Mouse (Mus musculus): ENCODE results near the gene Psmc1. TPM values are rescaled to one million over a fixed set of nuclear protein-coding genes. Genes with fewer than 3 reads are reported as not detected.
A peak's percentile ranks its signal among the peaks of the same experiment; 100 is the strongest.

The Psmc1 gene
- polyA plus RNA-seq, 1 experiment from 2014 or later, result 305 TPM

DNA sequence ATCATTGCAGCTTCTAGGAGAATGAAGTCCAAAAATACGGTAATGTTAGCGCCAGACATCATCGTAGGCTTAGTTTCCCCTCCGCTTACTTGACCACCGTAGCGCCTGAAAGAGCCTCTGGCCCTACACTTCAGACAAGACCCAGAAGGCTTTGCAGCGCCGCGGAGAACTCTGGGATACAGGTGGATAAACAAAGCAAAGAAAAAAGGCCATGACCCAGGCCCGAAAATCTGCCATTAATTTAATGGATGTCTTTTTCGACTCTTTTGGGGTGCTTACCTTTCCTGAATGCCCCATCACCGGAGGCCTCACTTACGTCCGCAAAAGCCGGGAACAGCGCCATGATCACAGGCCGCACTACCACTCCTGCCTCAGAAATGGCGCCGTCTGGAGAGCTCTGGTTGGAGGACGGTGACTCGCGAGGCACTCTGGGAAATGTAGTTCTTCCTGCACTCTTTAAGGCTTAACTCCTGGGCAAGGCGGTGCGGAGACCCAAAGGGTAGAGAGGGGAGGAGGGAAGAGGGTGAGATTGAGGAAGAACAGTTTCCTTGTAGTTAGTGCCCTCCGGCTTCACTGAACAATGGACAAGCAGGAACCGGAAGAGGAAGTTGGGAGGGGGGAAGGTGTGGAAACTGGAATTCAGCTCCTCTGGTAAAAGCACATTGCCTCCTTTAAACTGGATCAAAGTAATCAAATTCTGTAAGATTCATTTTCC is 49.5 kb downstream of the Psmc1 start, which contains the start of gene Nrde2:
Gene Nrde2 (minus strand): TSS at position 393 of the 715 bp plus-strand sequence.
- H3K27me3 ChIP-seq (replicated peaks; ENCODE audit: control insufficient read depth, insufficient read depth, low read length), result no peaks in the 10 kb centered on the region
- DNase-seq (ENCODE audit: low spot score), result peak; percentile 97
- peak within 1 kb of the TSS; percentile 50 for H3K4me3 ChIP-seq (ENCODE audit: low read depth, low read length)
- H3K4me2 ChIP-seq (ENCODE audit: low read length), result peak within 1 kb of the TSS; percentile 59
- peak within 1 kb of the TSS; percentile 67 for H3K27ac ChIP-seq (ENCODE audit: low read depth, low read length)
- H3K4me1 ChIP-seq (ENCODE audit: control insufficient read depth, insufficient read depth, low read length), result peaks cover 5% of the 10 kb centered on the region; the same call in 1 of the 2 replicates
- under 1% methylated on average over 26 of the region's 26 CpGs for WGBS
- no peaks in the 10 kb centered on the region for H3K36me3 ChIP-seq (ENCODE audit: control insufficient read depth, insufficient read depth, low read length)
- ATAC-seq, result peak; percentile 100
- H3K9me3 ChIP-seq (replicated peaks; ENCODE audit: control insufficient read depth, low read length), result no peaks in the 10 kb centered on the region
- peak within 1 kb of the TSS; percentile 75 for H3K9ac ChIP-seq (ENCODE audit: low read length)

GRCm38 (mm10) chr12:100164991-100165500 is 55.1 kb downstream of the Psmc1 start:
- H3K4me2 ChIP-seq (ENCODE audit: low read length), result no peak overlapping the region
- no peaks in the 10 kb centered on the region for H3K9me3 ChIP-seq (replicated peaks; ENCODE audit: control insufficient read depth, low read length)
- no peaks in the 10 kb centered on the region for H3K36me3 ChIP-seq (ENCODE audit: control insufficient read depth, insufficient read depth, low read length)
- no peak for DNase-seq (ENCODE audit: low spot score)
- H3K27me3 ChIP-seq (replicated peaks; ENCODE audit: control insufficient read depth, insufficient read depth, low read length), result no peaks in the 10 kb centered on the region
- H3K9ac ChIP-seq (ENCODE audit: low read length), result no peak overlapping the region
- H3K4me3 ChIP-seq (ENCODE audit: low read depth, low read length), result no peak overlapping the region
- 80% methylated on average over 7 of the region's 7 CpGs for WGBS
- ATAC-seq, result no peak
- no peak overlapping the region for H3K27ac ChIP-seq (ENCODE audit: low read depth, low read length)
- peaks cover 5% of the 10 kb centered on the region for H3K4me1 ChIP-seq (ENCODE audit: control insufficient read depth, insufficient read depth, low read length)

DNA sequence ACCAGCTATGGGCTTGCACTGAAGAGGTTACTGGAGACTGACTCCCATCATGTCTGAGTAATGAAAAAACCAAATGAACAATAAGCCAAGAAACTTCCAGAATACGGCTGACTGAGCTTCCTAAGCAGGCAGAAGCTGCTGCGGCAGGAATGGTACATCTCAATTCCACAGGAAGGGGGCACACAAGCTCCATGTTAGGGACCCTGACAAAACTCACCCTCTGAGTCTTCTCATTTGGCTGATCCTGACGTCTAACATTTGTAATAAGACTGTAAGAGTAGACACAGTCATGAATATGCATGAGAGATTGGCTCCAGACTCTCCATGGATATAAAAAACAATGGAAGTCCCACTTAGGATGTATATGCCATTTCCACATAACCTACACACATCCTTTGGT is 56.2 kb downstream of the Psmc1 start:
- Histone ChIP-seq H3K27ac (ENCODE audit: low read depth, low read length) (no peak overlapping the region), H3K27me3 (replicated peaks; ENCODE audit: control insufficient read depth, insufficient read depth, low read length) (no peaks in the 10 kb centered on the region), H3K9me3 (replicated peaks; ENCODE audit: control insufficient read depth, low read length) (no peaks in the 10 kb centered on the region), H3K9ac (ENCODE audit: low read length) (no peak overlapping the region), H3K4me3 (ENCODE audit: low read depth, low read length) (no peak overlapping the region), H3K4me2 (ENCODE audit: low read length) (no peak overlapping the region), H3K36me3 (ENCODE audit: control insufficient read depth, insufficient read depth, low read length) (no peaks in the 10 kb centered on the region), H3K4me1 (ENCODE audit: control insufficient read depth, insufficient read depth, low read length) (peaks cover 5% of the 10 kb centered on the region)
- peak; percentile 87 for ATAC-seq
- DNase-seq (ENCODE audit: low spot score), result peak; percentile 94
- 21% methylated on average over 3 of the region's 3 CpGs for WGBS

DNA sequence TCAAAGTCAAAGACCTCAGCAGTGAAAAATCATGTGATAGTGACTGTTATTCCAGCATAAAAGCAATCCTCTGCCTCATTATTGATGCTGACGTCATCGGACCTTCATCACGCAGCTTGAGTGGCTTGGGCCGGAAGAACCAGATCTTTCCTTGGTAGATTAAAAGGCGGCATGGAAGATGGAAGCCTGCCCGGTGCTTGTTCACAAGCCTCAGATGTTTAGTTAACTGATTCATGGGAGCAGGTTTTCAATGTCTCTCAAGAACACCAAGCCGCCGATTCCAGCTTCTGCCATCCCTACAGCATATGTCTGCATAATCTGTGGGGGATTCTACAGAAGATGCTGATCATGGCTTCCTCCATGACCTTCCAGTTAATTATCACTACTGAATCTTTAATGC is 57.0 kb downstream of the Psmc1 start:
- peaks cover 5% of the 10 kb centered on the region for H3K4me1 ChIP-seq (ENCODE audit: control insufficient read depth, insufficient read depth, low read length)
- no peaks in the 10 kb centered on the region for H3K36me3 ChIP-seq (ENCODE audit: control insufficient read depth, insufficient read depth, low read length)
- H3K27me3 ChIP-seq (replicated peaks; ENCODE audit: control insufficient read depth, insufficient read depth, low read length), result no peaks in the 10 kb centered on the region
- H3K9ac ChIP-seq (ENCODE audit: low read length), result no peak overlapping the region
- WGBS, result 54% methylated on average over 8 of the region's 8 CpGs
- ATAC-seq (peak; percentile 16; the same call in 1 of the 2 replicates), DNase-seq (ENCODE audit: low spot score) (peak; percentile 69)
- no peak overlapping the region for H3K4me2 ChIP-seq (ENCODE audit: low read length)
- H3K9me3 ChIP-seq (replicated peaks; ENCODE audit: control insufficient read depth, low read length), result no peaks in the 10 kb centered on the region
- H3K27ac ChIP-seq (ENCODE audit: low read depth, low read length), result peak overlapping the region; percentile 5; the same call in 1 of the 2 replicates
- H3K4me3 ChIP-seq (ENCODE audit: low read depth, low read length), result no peak overlapping the region

GRCm38 (mm10) chr12:100167502-100167901 is 57.5 kb downstream of the Psmc1 start:
- 80% methylated on average over 1 of the region's 1 CpGs for WGBS
- H3K9ac ChIP-seq (ENCODE audit: low read length), result no peak overlapping the region; the same call in 1 of the 2 replicates
- ATAC-seq, result no peak

DNA sequence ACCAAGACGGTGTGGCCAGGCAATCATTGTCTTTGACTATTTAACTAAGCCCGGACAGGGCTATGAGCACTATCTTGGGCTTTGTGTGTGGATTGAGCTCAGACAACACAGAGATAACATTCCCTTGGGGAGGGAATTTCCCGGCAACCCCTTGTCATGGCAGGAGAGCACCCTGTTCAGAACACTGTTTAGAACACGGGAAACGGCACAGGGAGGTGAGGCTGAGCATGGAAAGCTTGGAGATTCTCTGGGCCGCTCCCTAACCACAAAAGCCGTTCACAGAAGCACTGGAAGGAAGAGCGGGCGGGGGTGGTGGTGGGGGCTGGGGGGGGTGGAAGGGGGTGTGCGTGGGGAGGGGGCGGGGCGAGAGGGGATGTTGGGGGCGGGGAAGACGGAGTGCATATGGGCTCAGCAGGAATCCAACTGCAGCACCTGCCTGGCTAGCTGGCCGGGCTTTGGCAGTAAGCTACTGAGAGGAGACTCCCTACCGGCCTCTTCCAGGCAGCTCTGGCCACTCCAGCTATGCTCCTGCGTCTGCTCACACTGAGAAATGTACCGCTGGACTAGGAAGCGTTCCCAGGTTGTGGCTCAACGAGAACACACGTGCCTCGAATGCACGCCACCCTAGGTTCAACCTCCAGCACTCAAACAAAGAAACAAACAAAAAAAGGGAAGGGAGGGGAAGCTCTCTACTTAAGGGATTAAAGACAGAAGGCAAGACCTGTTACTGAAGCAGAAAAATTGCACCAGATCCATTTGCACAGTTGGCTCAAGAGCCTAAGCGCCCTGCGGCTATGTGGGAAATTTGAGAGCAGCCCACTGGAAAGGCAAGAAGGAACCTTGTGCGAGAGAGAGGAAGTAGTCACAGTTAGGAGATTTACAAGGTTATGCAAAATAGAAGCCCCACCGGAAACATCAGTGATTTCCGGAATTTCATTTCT is 58.2 kb downstream of the Psmc1 start:
- ATAC-seq (peak; percentile 66), DNase-seq (ENCODE audit: low spot score) (peak; percentile 66)
- WGBS, result 10% methylated on average over 28 of the region's 28 CpGs

More at GRCm38 (mm10) chr12:100167502-100167901, 57.5 kb downstream of the Psmc1 start:
- Histone ChIP-seq H3K27ac (ENCODE audit: low read depth, low read length) (peak overlapping the region; percentile 50; the same call in 1 of the 2 replicates), H3K4me3 (ENCODE audit: low read depth, low read length) (no peak overlapping the region), H3K27me3 (replicated peaks; ENCODE audit: control insufficient read depth, insufficient read depth, low read length) (no peaks in the 10 kb centered on the region), H3K36me3 (ENCODE audit: control insufficient read depth, insufficient read depth, low read length) (no peaks in the 10 kb centered on the region), H3K4me1 (ENCODE audit: control insufficient read depth, insufficient read depth, low read length) (peaks cover 5% of the 10 kb centered on the region), H3K4me2 (ENCODE audit: low read length) (no peak overlapping the region; the same call in 1 of the 2 replicates), H3K9me3 (replicated peaks; ENCODE audit: control insufficient read depth, low read length) (no peaks in the 10 kb centered on the region)
- DNase-seq (ENCODE audit: low spot score), result no peak

DNA sequence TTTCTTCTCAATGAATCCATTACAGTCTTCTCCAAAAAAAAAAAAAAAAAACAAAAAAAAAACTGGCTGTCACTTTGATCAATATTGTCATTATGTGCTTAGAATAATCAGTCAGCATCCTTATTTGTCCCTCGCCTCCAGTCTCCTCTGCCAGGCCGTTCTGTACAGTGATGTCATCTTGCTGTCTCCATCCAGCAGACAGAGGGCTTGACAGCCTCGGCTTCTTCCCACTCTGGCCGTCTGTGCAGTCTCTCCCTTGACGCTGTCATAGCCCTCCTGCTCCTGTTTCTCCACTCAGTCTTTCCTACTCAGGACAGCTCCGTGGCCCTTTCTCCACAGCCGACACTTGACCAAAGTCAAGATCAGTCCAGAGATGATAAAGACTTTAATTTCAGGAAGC is 62.5 kb downstream of the Psmc1 start:
- H3K27ac ChIP-seq (ENCODE audit: low read depth, low read length), result no peak overlapping the region
- no peak for DNase-seq (ENCODE audit: low spot score)
- H3K4me1 ChIP-seq (ENCODE audit: control insufficient read depth, insufficient read depth, low read length), result peaks cover 8% of the 10 kb centered on the region
- no peak overlapping the region for H3K4me3 ChIP-seq (ENCODE audit: low read depth, low read length)
- no peak overlapping the region for H3K4me2 ChIP-seq (ENCODE audit: low read length)
- H3K9me3 ChIP-seq (replicated peaks; ENCODE audit: control insufficient read depth, low read length), result no peaks in the 10 kb centered on the region
- ATAC-seq, result no peak
- H3K27me3 ChIP-seq (replicated peaks; ENCODE audit: control insufficient read depth, insufficient read depth, low read length), result no peaks in the 10 kb centered on the region
- H3K9ac ChIP-seq (ENCODE audit: low read length), result no peak overlapping the region
- WGBS, result 76% methylated on average over 7 of the region's 7 CpGs
- H3K36me3 ChIP-seq (ENCODE audit: control insufficient read depth, insufficient read depth, low read length), result no peaks in the 10 kb centered on the region

More for the DNA sequence above, 58.2 kb downstream of the Psmc1 start:
- Histone ChIP-seq H3K4me3 (ENCODE audit: low read depth, low read length) (peak overlapping the region; percentile 18; the same call in 1 of the 2 replicates), H3K9ac (ENCODE audit: low read length) (peak overlapping the region; percentile 47; the same call in 1 of the 2 replicates), H3K9me3 (replicated peaks; ENCODE audit: control insufficient read depth, low read length) (no peaks in the 10 kb centered on the region), H3K27me3 (replicated peaks; ENCODE audit: control insufficient read depth, insufficient read depth, low read length) (no peaks in the 10 kb centered on the region), H3K4me1 (ENCODE audit: control insufficient read depth, insufficient read depth, low read length) (peaks cover 5% of the 10 kb centered on the region), H3K27ac (ENCODE audit: low read depth, low read length) (peak overlapping the region; percentile 85), H3K4me2 (ENCODE audit: low read length) (peak overlapping the region; percentile 48), H3K36me3 (ENCODE audit: control insufficient read depth, insufficient read depth, low read length) (no peaks in the 10 kb centered on the region)

Measured in forebrain, embryonic 14.5 days (tissue).